Mouse (Mus musculus) yolk sac, embryonic 10.5 days (tissue): Measurements from ENCODE around the gene Tob1.

Experiments
- DNase-seq: peaks from one replicate; pipeline ENCODE4 v3.0.0-alpha.2; 2017; ENCODE audit warnings: low spot score

Gene Tob1

GRCm38 (mm10) chr11:94229207-94229960, 18.1 kb downstream of the Tob1 start:
- DNase-seq, result no peak

- DNase-seq, result no peak
Observed at GRCm38 (mm10) chr11:94230244-94230643, 19.0 kb downstream of the Tob1 start.

- DNase-seq, result peak; percentile 26
Observed at GRCm38 (mm10) chr11:94231821-94232552, 20.7 kb downstream of the Tob1 start.

- DNase-seq, result no peak
Observed at GRCm38 (mm10) chr11:94233405-94233804, 22.2 kb downstream of the Tob1 start.

GRCm38 (mm10) chr11:94234380-94234779, 23.1 kb downstream of the Tob1 start:
- no peak for DNase-seq

GRCm38 (mm10) chr11:94234857-94235256, 23.6 kb downstream of the Tob1 start:
- no peak for DNase-seq

- DNase-seq, result peak; percentile 58
Observed at GRCm38 (mm10) chr11:94236074-94236473, 24.8 kb downstream of the Tob1 start.

GRCm38 (mm10) chr11:94238786-94239185, 27.5 kb downstream of the Tob1 start:
- DNase-seq, result no peak

- DNase-seq, result no peak
Observed at GRCm38 (mm10) chr11:94239706-94240105, 28.5 kb downstream of the Tob1 start.

GRCm38 (mm10) chr11:94242760-94243421, 31.6 kb downstream of the Tob1 start:
- DNase-seq, result no peak

- DNase-seq, result no peak
Observed at GRCm38 (mm10) chr11:94243422-94244180, 32.3 kb downstream of the Tob1 start.

GRCm38 (mm10) chr11:94244385-94244784, 33.1 kb downstream of the Tob1 start:
- DNase-seq, result no peak

- DNase-seq, result no peak
Observed at GRCm38 (mm10) chr11:94245955-94246788, 34.9 kb downstream of the Tob1 start, which contains the start of gene Wfikkn2. Gene Wfikkn2, minus strand, starts transcription at chr11:94246005.

GRCm38 (mm10) chr11:94246789-94247061, 35.5 kb downstream of the Tob1 start:
- no peak for DNase-seq

GRCm38 (mm10) chr11:94253156-94253555, 41.9 kb downstream of the Tob1 start:
- DNase-seq, result no peak

- no peak for DNase-seq
Observed at GRCm38 (mm10) chr11:94253691-94254090, 42.4 kb downstream of the Tob1 start.

- DNase-seq, result no peak
Observed at GRCm38 (mm10) chr11:94255733-94256132, 44.5 kb downstream of the Tob1 start.

- no peak for DNase-seq
Observed at GRCm38 (mm10) chr11:94257987-94258386, 46.7 kb downstream of the Tob1 start.

- no peak for DNase-seq
Observed at GRCm38 (mm10) chr11:94259814-94260213, 48.6 kb downstream of the Tob1 start.

- DNase-seq, result no peak
Observed at GRCm38 (mm10) chr11:94261585-94262370, 50.5 kb downstream of the Tob1 start.
